Mouse (Mus musculus) olfactory bulb, adult 2 months (tissue): ENCODE results near the gene H2al1k.
"Not testable (repeated sequence)": the region's sequence is repeated elsewhere in the genome, so short reads cannot be mapped to it uniquely, and the experiment has no call there.

ENCODE experiments used
- CTCF ChIP-seq: fragments of 200-500 bp; IDR thresholded peaks from 2 replicates; pipeline ENCODE4 v1.5.1; 2012; ENCODE audit warnings: low read depth, mild to moderate bottlenecking, low read length, moderate library complexity; ENCODE audit not compliant: insufficient read depth
- POLR2A ChIP-seq: fragments of 200-500 bp; IDR thresholded peaks from 2 replicates; pipeline ENCODE4 v1.6.1; 2012; ENCODE audit warnings: mild to moderate bottlenecking, low read depth, low read length, moderate library complexity; ENCODE audit not compliant: insufficient read depth

GRCm38 (mm10) chrX:9375927-9376326 lies 25.5 kb downstream of the H2al1k start:
- not testable (repeated sequence) for TF ChIP-seq POLR2A, CTCF
